Mouse (Mus musculus) kidney, postnatal 0 days (tissue): Measurements from ENCODE around the gene Tmem38b. TPM values are rescaled to one million over a fixed set of nuclear protein-coding genes. Genes with fewer than 3 reads are reported as not detected.
A peak's percentile ranks its signal among the peaks of the same experiment; 100 is the strongest.

Experiments used
- ATAC-seq: fragments of 200-750 bp; cut with Nextera tagmentation; replicated peaks from 2 replicates; pipeline ENCODE4 v1.8.0; 2017; ENCODE audit warnings: low read depth, moderate number of reproducible peaks, moderate TSS enrichment, moderate library complexity; ENCODE audit not compliant: low FRiP score
- DNase-seq: peaks from one replicate; pipeline ENCODE4 v3.0.0-alpha.2; 2016; ENCODE audit warnings: low spot score
- H3K27ac ChIP-seq: fragments of 300-500 bp; sonication (generic); 2 replicates; pipeline ENCODE4 v1.5.1; 2014; ENCODE audit warnings: mild to moderate bottlenecking
- H3K27me3 ChIP-seq: fragments of 300-500 bp; sonication (generic); 2 replicates; pipeline ENCODE4 v1.6.1; 2014; ENCODE audit warnings: low read length, mixed read lengths; ENCODE audit not compliant: insufficient read depth
- H3K36me3 ChIP-seq: fragments of 300-500 bp; sonication (generic); 2 replicates; pipeline ENCODE4 v1.6.1; 2014; ENCODE audit warnings: low read length, mixed read lengths; ENCODE audit not compliant: insufficient read depth
- H3K4me1 ChIP-seq: fragments of 300-500 bp; sonication (generic); replicated peaks from 2 replicates; pipeline ENCODE4 v1.6.1; 2014; ENCODE audit warnings: antibody characterized with exemption, low read length, mixed read lengths; ENCODE audit not compliant: insufficient read depth
- H3K4me2 ChIP-seq: fragments of 300-500 bp; sonication (generic); 2 replicates; pipeline ENCODE4 v1.6.1; 2014; ENCODE audit warnings: mild to moderate bottlenecking, low read length, moderate library complexity, mixed read lengths
- H3K4me3 ChIP-seq: fragments of 300-500 bp; sonication (generic); replicated peaks from 2 replicates; pipeline ENCODE4 v1.5.1; 2014; ENCODE audit warnings: low read depth, low read length
- H3K9ac ChIP-seq: fragments of 300-500 bp; sonication (generic); 2 replicates; pipeline ENCODE4 v1.6.1; 2014; ENCODE audit warnings: low read depth, low read length
- H3K9me3 ChIP-seq: fragments of 300-500 bp; sonication (generic); replicated peaks from 2 replicates; pipeline ENCODE4 v1.6.1; 2016; ENCODE audit warnings: low read length, inconsistent platforms, mixed read lengths
- CTCF ChIP-seq: IDR thresholded peaks from 2 replicates; pipeline ENCODE4 v1.5.1; 2016; ENCODE audit warnings: antibody characterized with exemption, low read depth, mild to moderate bottlenecking, moderate library complexity
- WGBS: fragments of 180-500 bp; shearing (Covaris S2); extraction: QIAGEN DNeasy Blood & Tissue Kit; methylation state at CpG from one replicate; pipeline ENCODE4 v1.1.7; 2014; 5-methylcytosine and 5-hydroxymethylcytosine counted together
- polyA plus RNA-seq: library from polyadenylated mRNA; unstranded; fragments of >200 nt; fragmentation: Nextera tagmentation; extraction: Ambion mirVana; gene quantifications from 2 replicates; pipeline ENCODE4 v1.2.1, GENCODE M21; 2015

The Tmem38b gene
- polyA plus RNA-seq, 1 experiment from 2014 or later, result 10.6 TPM

DNA sequence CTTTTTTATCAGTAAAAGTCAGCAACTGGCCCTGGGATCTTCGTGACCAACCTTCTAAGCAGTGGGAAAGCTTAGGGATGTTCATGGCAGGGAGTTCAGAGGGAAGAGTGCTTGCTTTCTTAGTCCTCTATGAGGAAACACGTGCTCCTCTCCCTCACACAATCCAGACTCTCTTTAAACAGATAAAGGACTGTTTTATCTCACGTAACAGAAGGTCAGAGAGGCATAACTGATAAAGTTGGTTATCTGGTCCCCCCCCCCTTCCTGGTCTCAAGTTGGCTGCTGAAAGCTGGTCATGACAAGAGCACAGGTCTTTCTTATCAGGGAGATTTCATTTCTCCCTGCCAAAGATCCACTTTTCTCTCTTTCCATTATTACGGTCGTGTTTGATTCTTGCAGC lies 7.5 kb upstream of the Tmem38b start:
- H3K27me3 ChIP-seq, result no peaks in the 10 kb centered on the region
- no peak overlapping the region for H3K27ac ChIP-seq
- H3K9ac ChIP-seq, result no peak overlapping the region
- ATAC-seq (no peak), DNase-seq (no peak)
- H3K4me3 ChIP-seq, result no peak overlapping the region
- H3K4me2 ChIP-seq, result no peak overlapping the region
- H3K36me3 ChIP-seq, result no peaks in the 10 kb centered on the region
- no peak for TF ChIP-seq CTCF
- 70% methylated on average over 5 of the region's 5 CpGs for WGBS
- H3K9me3 ChIP-seq, result no peaks in the 10 kb centered on the region
- no peaks in the 10 kb centered on the region for H3K4me1 ChIP-seq

DNA sequence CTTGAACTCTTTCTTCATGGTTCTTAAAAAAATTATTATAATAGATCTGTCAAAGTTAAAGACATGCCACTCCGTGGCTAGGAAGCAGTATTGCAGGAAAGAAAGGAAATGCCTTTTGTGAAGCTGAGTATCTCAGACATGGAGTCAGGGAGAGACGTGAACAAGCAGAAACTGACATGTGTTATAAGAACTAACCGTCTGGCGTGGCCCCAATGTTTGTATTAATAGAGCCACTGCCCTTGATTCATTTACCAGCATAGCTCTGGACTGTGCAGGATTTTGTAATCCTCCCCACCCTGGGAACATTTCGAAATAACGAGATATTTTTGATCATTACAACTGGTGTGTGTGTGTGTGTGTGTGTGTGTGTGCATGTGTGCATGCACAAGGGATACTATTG lies 2.1 kb upstream of the Tmem38b start:
- ATAC-seq, result no peak

DNA sequence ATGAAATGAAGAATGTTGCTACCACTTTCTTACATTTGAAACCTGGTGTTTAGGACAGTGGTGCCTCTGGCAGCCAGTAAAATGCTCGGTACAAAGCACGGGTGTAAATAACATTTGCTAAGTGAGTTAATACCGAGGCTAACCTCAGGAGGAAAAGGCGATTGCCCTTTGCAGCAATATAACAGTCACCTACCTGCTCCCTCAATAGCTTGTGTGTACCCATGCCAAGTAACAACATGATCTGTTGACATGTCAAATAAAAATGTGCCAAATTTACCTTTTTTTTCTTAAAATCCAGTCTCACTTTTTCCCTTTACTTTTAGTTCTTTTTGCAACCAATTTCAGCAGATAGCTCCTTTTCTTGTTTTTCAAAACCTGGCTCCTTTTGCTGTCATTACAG lies 1.0 kb upstream of the Tmem38b start:
- Histone ChIP-seq H3K36me3 (no peaks in the 10 kb centered on the region), H3K9ac (no peak overlapping the region), H3K4me1 (no peaks in the 10 kb centered on the region), H3K4me3 (no peak overlapping the region), H3K27ac (no peak overlapping the region), H3K27me3 (no peaks in the 10 kb centered on the region), H3K9me3 (no peaks in the 10 kb centered on the region), H3K4me2 (no peak overlapping the region)
- TF ChIP-seq CTCF, result no peak
- ATAC-seq (no peak), DNase-seq (no peak)
- 42% methylated on average over 4 of the region's 4 CpGs for WGBS

More for the DNA sequence above, 2.1 kb upstream of the Tmem38b start:
- Histone ChIP-seq H3K4me3 (no peak overlapping the region), H3K9ac (no peak overlapping the region), H3K27me3 (no peaks in the 10 kb centered on the region), H3K36me3 (no peaks in the 10 kb centered on the region), H3K9me3 (no peaks in the 10 kb centered on the region), H3K27ac (no peak overlapping the region), H3K4me1 (no peaks in the 10 kb centered on the region), H3K4me2 (no peak overlapping the region)
- peak; percentile 26; the same call in 1 of the 2 replicates for TF ChIP-seq CTCF
- peak; percentile 46 for DNase-seq
- 60% methylated on average over 6 of the region's 6 CpGs for WGBS

DNA sequence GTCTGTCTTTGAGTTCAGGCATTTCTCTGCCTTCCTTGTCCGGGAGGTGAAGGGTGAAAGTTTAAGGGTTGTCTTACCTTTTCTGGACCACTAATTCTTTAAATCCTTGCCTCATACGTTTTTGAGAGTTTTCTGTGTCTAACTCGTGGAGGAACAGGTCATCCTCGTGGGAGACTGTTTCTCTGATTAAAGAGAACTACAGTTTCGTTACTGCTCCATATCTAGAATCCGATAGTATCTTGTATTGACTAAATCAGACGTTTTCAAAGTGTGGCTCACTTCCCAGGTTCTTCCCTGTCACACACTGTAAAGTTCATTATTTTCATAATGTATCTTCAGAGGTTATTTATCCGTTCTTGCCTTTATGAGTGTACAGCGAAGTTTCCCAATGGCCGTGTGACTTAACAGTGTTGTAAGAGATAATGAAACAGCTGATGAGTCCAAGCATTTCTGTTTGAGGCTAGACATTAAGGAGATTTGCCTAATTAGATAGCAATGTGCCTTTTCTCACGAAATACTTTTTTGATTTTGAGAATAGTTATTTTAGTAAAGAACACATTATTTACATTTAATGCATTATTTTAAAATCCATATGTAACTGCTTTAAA lies 900 bp downstream of the Tmem38b start:
- ATAC-seq (no peak), DNase-seq (no peak)
- H3K4me3 ChIP-seq, result peak overlapping the region; percentile 89
- WGBS, result 17% methylated on average over 11 of the region's 11 CpGs
- H3K36me3 ChIP-seq, result no peaks in the 10 kb centered on the region
- H3K4me2 ChIP-seq, result peak overlapping the region; percentile 82
- H3K4me1 ChIP-seq, result no peaks in the 10 kb centered on the region
- no peak overlapping the region for H3K27ac ChIP-seq
- no peak for TF ChIP-seq CTCF
- H3K27me3 ChIP-seq, result no peaks in the 10 kb centered on the region
- peak overlapping the region; percentile 75; the same call in 1 of the 2 replicates for H3K9ac ChIP-seq
- no peaks in the 10 kb centered on the region for H3K9me3 ChIP-seq

DNA sequence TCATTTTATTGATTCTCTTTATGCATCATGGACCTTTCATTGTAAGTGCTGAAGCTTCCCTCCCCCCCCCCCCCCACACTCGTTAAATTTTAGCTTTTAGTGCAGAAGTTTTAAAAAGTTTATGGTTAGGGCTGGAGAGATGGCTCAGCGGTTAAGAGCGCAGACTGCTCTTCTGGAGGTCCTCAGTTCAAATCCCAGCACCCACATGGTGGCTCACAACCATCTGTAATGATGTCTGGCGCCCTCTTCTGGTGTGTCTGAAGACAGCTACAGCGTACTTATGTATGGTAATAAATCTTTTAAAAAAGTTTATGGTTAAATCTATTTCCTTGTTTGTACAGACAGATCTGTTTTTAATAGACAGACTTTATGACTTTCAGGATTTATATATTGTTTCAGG lies 2.0 kb downstream of the Tmem38b start:
- H3K4me2 ChIP-seq, result no peak overlapping the region
- no peaks in the 10 kb centered on the region for H3K4me1 ChIP-seq
- H3K9ac ChIP-seq, result no peak overlapping the region
- no peaks in the 10 kb centered on the region for H3K27me3 ChIP-seq
- DNase-seq (no peak), ATAC-seq (no peak)
- H3K36me3 ChIP-seq, result no peaks in the 10 kb centered on the region
- H3K9me3 ChIP-seq, result no peaks in the 10 kb centered on the region
- WGBS, result 79% methylated on average over 5 of the region's 5 CpGs
- no peak overlapping the region for H3K4me3 ChIP-seq
- no peak overlapping the region for H3K27ac ChIP-seq
- TF ChIP-seq CTCF, result peak; percentile 37

DNA sequence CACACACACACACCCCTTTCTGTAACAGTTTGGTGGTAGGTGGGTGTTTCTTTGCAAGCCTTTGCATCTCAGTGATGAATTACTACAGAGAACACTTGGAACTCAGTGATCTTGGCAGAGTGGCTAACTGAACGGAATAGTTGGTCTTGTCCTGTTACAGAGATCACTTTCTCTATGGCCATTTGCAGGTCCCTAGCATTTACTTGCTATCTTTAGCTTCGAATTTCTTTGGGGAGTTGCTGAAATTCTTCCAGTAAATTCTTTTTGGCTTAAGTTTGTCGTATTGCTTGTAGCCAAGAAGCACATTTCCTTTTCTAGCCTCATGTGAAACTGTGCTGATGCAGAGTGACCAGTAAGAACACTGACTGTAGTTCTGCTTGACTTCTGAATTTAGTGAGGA lies 3.1 kb downstream of the Tmem38b start:
- TF ChIP-seq CTCF, result no peak
- no peak for ATAC-seq
- Histone ChIP-seq H3K27ac (no peak overlapping the region), H3K9me3 (no peaks in the 10 kb centered on the region), H3K27me3 (no peaks in the 10 kb centered on the region), H3K4me2 (no peak overlapping the region), H3K4me1 (no peaks in the 10 kb centered on the region), H3K36me3 (no peaks in the 10 kb centered on the region), H3K9ac (no peak overlapping the region), H3K4me3 (no peak overlapping the region)
- WGBS, result 72% methylated on average over 3 of the region's 3 CpGs
- DNase-seq, result no peak

DNA sequence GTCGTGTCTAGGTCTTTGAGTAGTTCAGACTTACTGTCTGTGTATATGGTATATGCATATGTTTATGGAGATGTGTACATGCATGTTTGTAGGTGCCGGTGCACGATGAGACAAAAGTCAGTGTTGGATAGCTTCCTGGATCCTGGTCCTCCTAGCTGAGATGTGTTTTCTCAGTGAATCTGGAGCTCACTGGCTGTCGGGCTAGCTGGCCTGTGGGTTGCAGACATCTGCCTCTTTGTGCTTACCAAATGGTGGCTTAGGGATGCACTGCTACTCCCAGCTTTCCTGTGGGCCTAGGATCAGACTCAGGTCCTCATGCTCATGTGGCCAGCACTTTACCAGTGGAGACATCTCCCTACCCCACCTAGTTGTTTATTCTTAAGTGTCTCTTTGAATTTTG lies 4.2 kb downstream of the Tmem38b start:
- WGBS, result 91% methylated on average over 4 of the region's 4 CpGs
- no peaks in the 10 kb centered on the region for H3K36me3 ChIP-seq
- no peaks in the 10 kb centered on the region for H3K4me1 ChIP-seq
- TF ChIP-seq CTCF, result no peak
- ATAC-seq (no peak), DNase-seq (no peak)
- no peak overlapping the region for H3K4me3 ChIP-seq
- no peaks in the 10 kb centered on the region for H3K27me3 ChIP-seq
- no peak overlapping the region for H3K27ac ChIP-seq
- H3K9ac ChIP-seq, result no peak overlapping the region
- no peak overlapping the region for H3K4me2 ChIP-seq
- no peaks in the 10 kb centered on the region for H3K9me3 ChIP-seq
